Mouse (Mus musculus) heart, embryonic 12.5 days (tissue): ENCODE data around the gene Ppp1r13b. TPM values are rescaled to one million over a fixed set of nuclear protein-coding genes. Genes with fewer than 3 reads are reported as not detected.

Experiments used
- ATAC-seq: fragments of 200-750 bp; cut with Nextera tagmentation; 2 replicates; pipeline ENCODE4 v1.8.0; 2017; ENCODE audit warnings: moderate TSS enrichment, moderate library complexity; ENCODE audit not compliant: insufficient number of reproducible peaks, low FRiP score
- H3K27ac ChIP-seq: fragments of 300-500 bp; sonication (generic); 2 replicates; pipeline ENCODE4 v1.5.1; 2016; ENCODE audit warnings: mild to moderate bottlenecking, moderate library complexity; ENCODE audit not compliant: poor library complexity, severe bottlenecking
- H3K27me3 ChIP-seq: fragments of 300-500 bp; sonication (generic); replicated peaks from 2 replicates; pipeline ENCODE4 v1.6.1; 2016; ENCODE audit warnings: mild to moderate bottlenecking, moderate library complexity
- H3K36me3 ChIP-seq: fragments of 300-500 bp; sonication (generic); 2 replicates; pipeline ENCODE4 v1.6.1; 2016; ENCODE audit warnings: mild to moderate bottlenecking, moderate library complexity
- H3K4me1 ChIP-seq: fragments of 300-500 bp; sonication (generic); replicated peaks from 2 replicates; pipeline ENCODE4 v1.6.1; 2016; ENCODE audit warnings: mild to moderate bottlenecking
- H3K4me2 ChIP-seq: fragments of 300-500 bp; sonication (generic); 2 replicates; pipeline ENCODE4 v1.6.1; 2016; ENCODE audit warnings: mild to moderate bottlenecking, moderate library complexity
- H3K4me3 ChIP-seq: fragments of 300-500 bp; sonication (generic); 2 replicates; pipeline ENCODE4 v1.5.1; 2016; ENCODE audit warnings: mild to moderate bottlenecking
- H3K9ac ChIP-seq: fragments of 300-500 bp; sonication (generic); 2 replicates; pipeline ENCODE4 v1.6.1; 2016; ENCODE audit warnings: mild to moderate bottlenecking, moderate library complexity
- H3K9me3 ChIP-seq: fragments of 300-500 bp; sonication (generic); replicated peaks from 2 replicates; pipeline ENCODE4 v1.6.1; 2016; ENCODE audit warnings: mild to moderate bottlenecking, moderate library complexity
- WGBS: fragments of 180-500 bp; shearing (Covaris S2); methylation state at CpG from one replicate; pipeline ENCODE4 v1.1.7; 2016; 5-methylcytosine and 5-hydroxymethylcytosine counted together
- polyA plus RNA-seq: library from polyadenylated mRNA; unstranded; fragments of >200 nt; fragmentation: Nextera tagmentation; extraction: Ambion mirVana; gene quantifications from 2 replicates; pipeline ENCODE4 v1.2.1, GENCODE M21; 2016

The Ppp1r13b gene
- polyA plus RNA-seq, 1 experiment from 2014 or later: 17.9 TPM

GRCm38 (mm10) chr12:111899646-111900045 is 8.3 kb downstream of the Ppp1r13b start:
- Histone ChIP-seq H3K9ac (no peak overlapping the region), H3K27ac (no peak overlapping the region), H3K4me3 (no peak overlapping the region), H3K36me3 (no peaks in the 10 kb centered on the region), H3K4me2 (no peak overlapping the region), H3K9me3 (no peaks in the 10 kb centered on the region), H3K4me1 (peaks cover 46% of the 10 kb centered on the region), H3K27me3 (no peaks in the 10 kb centered on the region)
- 77% methylated on average over 5 of the region's 5 CpGs for WGBS
- no peak for ATAC-seq

- Histone ChIP-seq H3K4me2 (no peak overlapping the region), H3K4me3 (no peak overlapping the region), H3K27ac (no peak overlapping the region), H3K9me3 (no peaks in the 10 kb centered on the region), H3K9ac (no peak overlapping the region), H3K36me3 (no peaks in the 10 kb centered on the region), H3K4me1 (peaks cover 52% of the 10 kb centered on the region), H3K27me3 (no peaks in the 10 kb centered on the region)
- WGBS: 69% methylated on average over 9 of the region's 9 CpGs
- ATAC-seq: no peak
Measured at GRCm38 (mm10) chr12:111898686-111899085, 9.2 kb downstream of the Ppp1r13b start.

GRCm38 (mm10) chr12:111896908-111897661 is 10.8 kb downstream of the Ppp1r13b start:
- Histone ChIP-seq H3K9me3 (no peaks in the 10 kb centered on the region), H3K4me2 (peak overlapping the region; percentile 29), H3K27me3 (no peaks in the 10 kb centered on the region), H3K4me3 (no peak overlapping the region), H3K36me3 (no peaks in the 10 kb centered on the region), H3K27ac (peak overlapping the region; percentile 91), H3K9ac (no peak overlapping the region), H3K4me1 (peaks cover 65% of the 10 kb centered on the region)
- ATAC-seq: peak; percentile 84
- WGBS: 8% methylated on average over 7 of the region's 7 CpGs

GRCm38 (mm10) chr12:111894082-111894481 is 13.8 kb downstream of the Ppp1r13b start:
- H3K27ac ChIP-seq: peak overlapping the region; percentile 67
- no peaks in the 10 kb centered on the region for H3K9me3 ChIP-seq
- H3K27me3 ChIP-seq: no peaks in the 10 kb centered on the region
- 19% methylated on average over 1 of the region's 1 CpGs for WGBS
- ATAC-seq: peak; percentile 36; the same call in 1 of the 2 replicates
- H3K9ac ChIP-seq: no peak overlapping the region
- H3K4me2 ChIP-seq: no peak overlapping the region
- H3K4me1 ChIP-seq: peaks cover 59% of the 10 kb centered on the region
- H3K36me3 ChIP-seq: no peaks in the 10 kb centered on the region
- no peak overlapping the region for H3K4me3 ChIP-seq

GRCm38 (mm10) chr12:111892981-111893380 is 14.9 kb downstream of the Ppp1r13b start:
- no peak overlapping the region for H3K9ac ChIP-seq
- H3K9me3 ChIP-seq: no peaks in the 10 kb centered on the region
- H3K4me1 ChIP-seq: peaks cover 55% of the 10 kb centered on the region
- WGBS: 93% methylated on average over 1 of the region's 1 CpGs
- no peak overlapping the region for H3K4me3 ChIP-seq
- H3K27me3 ChIP-seq: no peaks in the 10 kb centered on the region
- no peaks in the 10 kb centered on the region for H3K36me3 ChIP-seq
- no peak overlapping the region for H3K4me2 ChIP-seq
- H3K27ac ChIP-seq: no peak overlapping the region
- no peak for ATAC-seq

- no peak for ATAC-seq
- Histone ChIP-seq H3K4me3 (no peak overlapping the region), H3K27me3 (no peaks in the 10 kb centered on the region), H3K36me3 (no peaks in the 10 kb centered on the region), H3K9ac (no peak overlapping the region), H3K4me1 (peaks cover 47% of the 10 kb centered on the region), H3K4me2 (no peak overlapping the region), H3K27ac (no peak overlapping the region), H3K9me3 (no peaks in the 10 kb centered on the region)
- 84% methylated on average over 4 of the region's 4 CpGs for WGBS
Measured at GRCm38 (mm10) chr12:111891800-111892199, 16.1 kb downstream of the Ppp1r13b start.

GRCm38 (mm10) chr12:111889251-111889650 is 18.7 kb downstream of the Ppp1r13b start:
- 87% methylated on average over 3 of the region's 3 CpGs for WGBS
- H3K9me3 ChIP-seq: no peaks in the 10 kb centered on the region
- no peak overlapping the region for H3K4me3 ChIP-seq
- peaks cover 51% of the 10 kb centered on the region for H3K4me1 ChIP-seq
- no peak overlapping the region for H3K4me2 ChIP-seq
- no peaks in the 10 kb centered on the region for H3K27me3 ChIP-seq
- no peak for ATAC-seq
- H3K36me3 ChIP-seq: no peaks in the 10 kb centered on the region
- no peak overlapping the region for H3K9ac ChIP-seq
- H3K27ac ChIP-seq: no peak overlapping the region

GRCm38 (mm10) chr12:111888303-111888864 is 19.5 kb downstream of the Ppp1r13b start:
- no peaks in the 10 kb centered on the region for H3K36me3 ChIP-seq
- H3K4me1 ChIP-seq: peaks cover 51% of the 10 kb centered on the region
- no peaks in the 10 kb centered on the region for H3K9me3 ChIP-seq
- H3K27ac ChIP-seq: no peak overlapping the region
- ATAC-seq: no peak
- no peak overlapping the region for H3K9ac ChIP-seq
- no peak overlapping the region for H3K4me3 ChIP-seq
- H3K4me2 ChIP-seq: no peak overlapping the region
- WGBS: 83% methylated on average over 4 of the region's 4 CpGs
- no peaks in the 10 kb centered on the region for H3K27me3 ChIP-seq

GRCm38 (mm10) chr12:111887005-111887404 is 20.9 kb downstream of the Ppp1r13b start:
- Histone ChIP-seq H3K4me1 (peaks cover 44% of the 10 kb centered on the region), H3K4me2 (no peak overlapping the region), H3K4me3 (no peak overlapping the region), H3K9ac (no peak overlapping the region), H3K27ac (no peak overlapping the region), H3K27me3 (no peaks in the 10 kb centered on the region), H3K9me3 (no peaks in the 10 kb centered on the region), H3K36me3 (no peaks in the 10 kb centered on the region)
- no peak for ATAC-seq
- 88% methylated on average over 1 of the region's 1 CpGs for WGBS

GRCm38 (mm10) chr12:111882852-111883251 is 25.1 kb downstream of the Ppp1r13b start:
- Histone ChIP-seq H3K36me3 (no peaks in the 10 kb centered on the region), H3K4me1 (peaks cover 44% of the 10 kb centered on the region), H3K27me3 (no peaks in the 10 kb centered on the region), H3K9me3 (no peaks in the 10 kb centered on the region), H3K4me3 (no peak overlapping the region), H3K9ac (no peak overlapping the region), H3K27ac (peak overlapping the region; percentile 59), H3K4me2 (peak overlapping the region; percentile 1; the same call in 1 of the 2 replicates)
- ATAC-seq: peak; percentile 88
- WGBS: 13% methylated on average over 4 of the region's 4 CpGs

- H3K27ac ChIP-seq: 0 out of 2 replicates have a peak overlapping the region, but pooled peaks have one; percentile 5
Measured at GRCm38 (mm10) chr12:111882022-111882421, 25.9 kb downstream of the Ppp1r13b start.

More at GRCm38 (mm10) chr12:111882022-111882421, 25.9 kb downstream of the Ppp1r13b start:
- ATAC-seq: no peak
- Histone ChIP-seq H3K9ac (no peak overlapping the region), H3K4me3 (no peak overlapping the region), H3K4me1 (peaks cover 43% of the 10 kb centered on the region), H3K27me3 (no peaks in the 10 kb centered on the region), H3K9me3 (no peaks in the 10 kb centered on the region), H3K36me3 (no peaks in the 10 kb centered on the region), H3K4me2 (no peak overlapping the region)
- 53% methylated on average over 3 of the region's 3 CpGs for WGBS
